Mouse (Mus musculus): Measurements from ENCODE around the gene Sh2d1a.

Sh2d1a gene

GRCm38 (mm10) chrX:42502291-42503043 is at the start of gene Sh2d1a:
TSS of gene Sh2d1a (plus strand) at chrX:42502453.
- no peak for DNase-seq (ENCODE audit: low read depth, low spot score)

- DNase-seq (ENCODE audit: low read depth, low spot score): no peak
Observed at GRCm38 (mm10) chrX:42453001-42453400, 49.3 kb upstream of the Sh2d1a start.

- DNase-seq (ENCODE audit: low read depth, low spot score): no peak
Observed at GRCm38 (mm10) chrX:42454533-42454932, 47.7 kb upstream of the Sh2d1a start.

GRCm38 (mm10) chrX:42489446-42489845 is 12.8 kb upstream of the Sh2d1a start, which contains the start of gene Tex13c2:
TSS of gene Tex13c2 (plus strand) at chrX:42489691.
- DNase-seq (ENCODE audit: low read depth, low spot score): no peak

GRCm38 (mm10) chrX:42490336-42490735 is 11.9 kb upstream of the Sh2d1a start:
- no peak for DNase-seq (ENCODE audit: low read depth, low spot score)

- no peak for DNase-seq (ENCODE audit: low read depth, low spot score)
Observed at GRCm38 (mm10) chrX:42500538-42500937, 1.7 kb upstream of the Sh2d1a start.

- DNase-seq (ENCODE audit: low read depth, low spot score): no peak
Observed at GRCm38 (mm10) chrX:42511105-42511504, 8.9 kb downstream of the Sh2d1a start.

GRCm38 (mm10) chrX:42512567-42512966 is 10.3 kb downstream of the Sh2d1a start:
- DNase-seq (ENCODE audit: low read depth, low spot score): no peak

GRCm38 (mm10) chrX:42522868-42523267 is 20.6 kb downstream of the Sh2d1a start:
- no peak for DNase-seq (ENCODE audit: low read depth, low spot score)

GRCm38 (mm10) chrX:42530703-42531102 is 28.4 kb downstream of the Sh2d1a start:
- no peak for DNase-seq (ENCODE audit: low read depth, low spot score)

GRCm38 (mm10) chrX:42540030-42540755 is 37.9 kb downstream of the Sh2d1a start:
- DNase-seq (ENCODE audit: low read depth, low spot score): no peak

- DNase-seq (ENCODE audit: low read depth, low spot score): peak; percentile 54
Observed at GRCm38 (mm10) chrX:42540756-42541053, 38.5 kb downstream of the Sh2d1a start.

GRCm38 (mm10) chrX:42545076-42545475 is 42.8 kb downstream of the Sh2d1a start:
- no peak for DNase-seq (ENCODE audit: low read depth, low spot score)

GRCm38 (mm10) chrX:42548513-42548912 is 46.3 kb downstream of the Sh2d1a start:
- no peak for DNase-seq (ENCODE audit: low read depth, low spot score)

- DNase-seq (ENCODE audit: low read depth, low spot score): peak; percentile 26
Observed at GRCm38 (mm10) chrX:42557284-42557683, 55.0 kb downstream of the Sh2d1a start.

- DNase-seq (ENCODE audit: low read depth, low spot score): no peak
Observed at GRCm38 (mm10) chrX:42558683-42559082, 56.4 kb downstream of the Sh2d1a start.
